In the genomic region with DNA sequence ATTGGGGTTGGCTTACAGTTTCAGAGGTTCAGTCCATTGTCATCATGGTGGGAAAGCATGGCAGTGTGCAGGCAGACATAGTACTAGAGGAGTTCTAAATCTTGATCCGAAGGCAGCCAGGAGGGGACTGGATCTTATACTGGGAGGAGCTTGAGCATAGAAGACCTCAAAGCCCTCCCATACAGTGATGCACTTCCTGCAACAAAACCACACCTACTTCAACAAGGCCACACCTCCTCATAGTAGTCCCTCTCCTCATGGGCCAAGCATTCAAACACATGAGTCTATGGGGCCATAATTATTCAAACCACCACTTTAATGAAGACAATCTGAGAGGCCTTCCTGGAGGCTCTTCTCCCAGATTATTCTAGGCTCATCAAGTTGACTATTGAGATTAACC, we compare ENCODE assay signal across 19 mouse cellular contexts.
"Had no signal": no experiment of that assay in that cellular context is flagged by ENCODE, and none has a peak within 500 bp of the region (broad histone marks: within the 10 kb centered on the region; RNA-seq: fewer than 3 reads in every experiment).

No protein-coding gene starts in this region.

- H3K4me3 ChIP-seq: midbrain, embryonic 10.5 days; midbrain, embryonic 12.5 days; myocyte; neural tube, embryonic 13.5 days; neural tube, embryonic 15.5 days had no signal

- H3K9ac ChIP-seq: lung, embryonic 14.5 days; midbrain, embryonic 12.5 days; neural tube, embryonic 13.5 days; neural tube, embryonic 15.5 days had no signal

- H3K27ac ChIP-seq: midbrain, embryonic 10.5 days; midbrain, embryonic 12.5 days; neural tube, embryonic 13.5 days; neural tube, embryonic 15.5 days had no signal

- H3K9me3 ChIP-seq: midbrain, embryonic 10.5 days; neural tube, embryonic 13.5 days; neural tube, embryonic 15.5 days had no signal

- H3K36me3 ChIP-seq: midbrain, embryonic 10.5 days; midbrain, embryonic 12.5 days; neural tube, embryonic 13.5 days; neural tube, embryonic 15.5 days had no signal

- H3K27me3 ChIP-seq: midbrain, embryonic 12.5 days; neural tube, embryonic 13.5 days; neural tube, embryonic 15.5 days had no signal

- ATAC-seq: midbrain, embryonic 16.5 days had no signal

- DNase-seq: lung, adult 18-20 months; lung, embryonic 14.5 days; lung, postnatal 10 days; lung, postnatal 4 days; midbrain, embryonic 14.5 days; retina, postnatal 1 day; right cerebral cortex, adult 18-20 months; right cerebral cortex, postnatal 25 days; right cerebral cortex, postnatal 4 days; spleen, adult 18-20 months; thymus, adult 18-20 months; thymus, postnatal 14 days; thymus, postnatal 36 days had no signal
